Mouse (Mus musculus) lung, postnatal 0 days (tissue): Measurements from ENCODE around the gene Selp.

Experiments used
- CTCF ChIP-seq: IDR thresholded peaks from 2 replicates; pipeline ENCODE4 v1.5.1; 2016; ENCODE audit warnings: antibody characterized with exemption, mild to moderate bottlenecking
- EP300 ChIP-seq: IDR thresholded peaks from 2 replicates; pipeline ENCODE4 v1.6.1; 2016; ENCODE audit warnings: antibody characterized with exemption, mild to moderate bottlenecking, control low read depth

DNA sequence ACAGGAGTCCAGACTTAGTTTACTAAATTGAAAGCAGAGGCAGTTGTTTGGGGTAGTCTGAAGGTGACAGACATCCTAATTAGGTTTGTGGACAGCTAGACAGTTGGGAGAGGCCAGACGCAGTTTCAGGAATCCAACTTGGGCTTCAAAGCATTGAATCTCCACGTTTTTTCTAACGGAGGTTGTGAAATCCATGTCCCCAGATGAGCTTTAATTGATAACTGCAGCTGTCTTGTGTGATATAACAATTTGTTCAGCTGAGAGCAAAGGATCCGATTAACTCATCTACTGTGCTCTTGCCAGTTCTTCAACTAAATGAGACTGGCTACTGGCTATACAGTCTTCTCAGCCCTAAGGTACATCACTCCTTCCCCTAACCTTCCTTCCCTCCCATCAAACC is 43.5 kb downstream of the Selp start:
- no peak for TF ChIP-seq CTCF
- TF ChIP-seq EP300: no peak
